Mouse (Mus musculus) mouse embryonic stem cell (cell line): ENCODE results near the gene Gstp3.

Experiments used
- in situ Hi-C, 2 experiments: fragments of 300-500 bp; cut with MboI; formaldehyde crosslinking; loops; 1 replicate in 1 of 2; 3 replicates in 1 of 2; pipeline ENCODE4 v1.14.3; 2019 to 2020; ENCODE audit warnings: low sequenced_read_pairs in 2 of 2, low pct_unique_long_range_greater_than_20kb in 1 of 2, mixed read lengths in 1 of 2; ENCODE audit not compliant: unreplicated experiment in 1 of 2

Gstp3 gene

DNA sequence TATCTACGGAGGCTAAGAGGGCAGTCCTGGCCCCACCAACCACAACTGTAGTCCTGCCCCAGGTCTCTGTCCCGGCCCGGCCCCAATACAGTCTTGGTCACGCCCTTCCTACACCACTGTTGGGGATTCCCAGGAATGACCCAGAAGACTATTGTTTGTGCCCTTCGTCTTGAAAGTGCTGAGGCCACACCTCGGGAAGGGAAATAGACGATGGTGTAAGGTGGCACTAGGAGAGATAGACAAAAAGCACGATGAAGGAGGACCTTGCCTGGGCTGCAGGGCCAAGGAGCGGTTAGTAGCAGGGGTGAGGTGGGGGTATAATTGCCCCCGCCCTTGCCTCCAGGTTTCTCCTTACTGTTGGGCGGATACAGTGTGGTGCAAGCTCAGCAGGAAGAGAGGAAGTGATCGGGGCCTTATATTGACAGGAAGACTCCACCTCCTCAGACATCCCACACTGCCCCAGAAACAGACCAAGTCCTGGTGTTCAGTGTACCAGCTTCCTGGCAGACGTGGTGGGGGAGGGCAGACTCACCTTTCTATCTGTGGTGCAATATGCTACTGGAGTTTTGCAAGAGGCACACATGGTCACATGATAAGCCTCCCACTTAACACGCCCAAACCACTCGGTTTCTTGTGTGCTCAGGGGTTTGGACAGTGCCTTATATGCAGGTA is at the start of gene Gstp3:
TSS of gene Gstp3 (minus strand) at position 501 of the 672 bp plus-strand sequence.
- in situ Hi-C loops: no loop called here

DNA sequence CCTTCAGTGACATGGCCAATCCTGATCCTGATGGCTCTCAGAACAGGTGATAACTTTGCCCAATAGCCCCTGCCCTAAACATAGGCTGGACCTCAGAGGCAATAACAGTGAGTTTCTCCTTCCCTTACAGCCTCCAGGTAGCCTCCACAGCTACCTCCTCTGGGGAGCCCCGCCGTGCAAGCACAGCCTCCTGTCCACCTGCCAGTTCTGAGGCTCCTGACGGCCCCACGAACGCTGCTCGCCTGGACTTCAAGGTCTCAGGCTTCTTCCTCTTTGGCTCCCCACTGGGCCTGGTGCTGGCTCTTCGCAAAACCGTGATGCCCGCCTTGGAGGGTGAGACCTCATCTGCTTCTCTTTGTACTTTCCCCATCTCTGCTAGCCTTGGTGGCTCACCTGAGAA is 49.2 kb upstream of the Gstp3 start:
- in situ Hi-C loops: no loop called here

DNA sequence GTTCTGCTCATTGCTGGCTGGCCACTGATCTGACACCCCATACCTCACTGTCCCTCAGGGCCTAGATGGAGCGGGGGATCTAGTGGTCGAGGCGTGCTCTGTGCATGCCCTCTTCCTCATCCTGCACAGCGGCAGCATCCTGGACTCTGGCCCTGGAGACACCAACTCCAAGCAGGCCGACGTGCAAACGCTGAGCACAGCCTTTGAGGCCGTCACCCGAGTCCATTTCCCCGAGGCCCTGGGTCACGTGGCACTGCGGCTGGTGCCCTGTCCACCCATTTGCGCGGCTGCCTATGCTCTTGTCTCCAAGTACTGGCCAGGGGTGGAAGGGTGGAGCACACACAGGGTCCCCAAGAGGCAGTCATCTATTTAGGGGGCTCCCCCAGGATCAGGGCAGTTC is 47.3 kb upstream of the Gstp3 start:
- in situ Hi-C loops: no loop called here

DNA sequence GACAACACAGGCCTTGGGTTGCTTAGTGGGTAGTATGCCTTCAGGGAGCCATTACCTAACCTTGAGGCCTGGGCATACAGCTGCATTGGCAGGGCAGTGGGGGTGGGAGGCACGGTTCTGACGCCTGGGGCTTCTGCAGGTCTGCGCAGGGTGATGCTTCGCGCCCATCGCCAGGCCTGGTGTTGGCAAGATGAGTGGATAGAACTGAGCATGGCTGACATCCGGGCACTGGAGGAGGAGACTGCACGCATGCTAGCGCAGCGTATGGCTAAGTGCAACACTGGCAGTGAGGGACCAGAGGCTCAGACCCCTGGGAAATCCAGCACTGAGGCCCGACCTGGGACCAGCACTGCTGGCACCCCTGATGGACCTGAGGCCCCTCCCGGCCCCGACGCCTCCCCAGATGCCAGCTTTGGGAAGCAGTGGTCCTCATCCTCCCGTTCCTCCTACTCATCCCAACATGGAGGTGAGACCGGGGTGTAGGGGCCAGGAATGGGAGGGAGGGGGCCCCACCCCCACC is 45.4 kb upstream of the Gstp3 start:
- in situ Hi-C loops: no loop called here

DNA sequence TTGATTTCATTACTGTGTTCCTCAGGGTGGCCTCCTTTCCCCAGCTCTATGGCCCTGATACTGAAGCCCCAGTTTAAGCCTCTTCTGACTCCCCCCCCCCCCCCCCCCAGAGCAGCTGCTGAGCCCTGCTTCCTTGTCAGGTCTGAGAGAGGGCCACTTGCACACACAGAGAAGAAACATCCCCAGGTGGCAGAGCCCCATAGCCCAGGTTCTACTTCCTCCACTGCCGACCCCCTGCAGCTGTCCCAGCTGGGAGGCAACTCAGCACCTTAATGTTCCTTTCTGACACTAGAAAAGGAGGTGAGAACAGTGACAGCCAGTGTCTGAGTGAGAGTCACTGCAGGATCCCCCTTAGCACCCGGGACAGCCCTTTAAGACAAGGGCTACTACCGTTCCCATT is 44.4 kb upstream of the Gstp3 start:
- in situ Hi-C loops: no loop called here

DNA sequence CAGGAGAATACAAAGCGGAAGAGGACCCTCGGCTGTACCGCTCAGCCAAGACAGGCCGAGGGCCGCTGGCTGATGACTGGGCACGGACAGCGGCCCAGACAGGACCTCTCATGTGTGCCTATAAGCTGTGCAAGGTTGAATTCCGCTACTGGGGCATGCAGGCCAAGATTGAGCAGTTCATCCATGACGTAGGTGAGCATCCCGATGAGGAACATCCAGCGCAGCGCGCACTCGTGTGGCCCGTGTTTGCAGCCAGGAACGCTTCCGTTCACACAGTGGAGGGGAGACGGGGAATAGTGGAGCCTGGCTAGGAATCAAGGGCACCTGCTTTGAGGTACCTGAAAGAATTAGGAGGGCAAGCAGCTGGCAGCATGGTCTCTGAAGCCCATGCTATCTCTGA is 43.9 kb upstream of the Gstp3 start:
- in situ Hi-C loops: no loop called here

DNA sequence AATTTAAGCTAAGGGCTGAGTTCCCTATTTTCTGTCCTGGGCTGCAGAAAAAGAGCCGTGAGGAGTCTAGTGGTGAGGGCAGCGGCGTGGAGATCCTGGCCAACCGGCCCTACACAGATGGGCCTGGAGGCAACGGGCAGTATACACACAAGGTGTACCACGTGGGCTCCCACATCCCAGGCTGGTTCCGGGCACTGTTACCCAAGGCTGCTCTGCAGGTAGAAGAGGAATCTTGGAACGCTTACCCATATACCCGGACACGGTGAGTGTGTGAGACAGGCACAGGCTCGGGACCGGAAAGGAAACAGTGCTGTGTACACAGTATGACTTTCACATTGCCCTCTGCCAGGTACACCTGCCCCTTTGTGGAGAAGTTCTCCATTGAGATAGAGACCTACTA is 43.3 kb upstream of the Gstp3 start:
- in situ Hi-C loops: no loop called here

DNA sequence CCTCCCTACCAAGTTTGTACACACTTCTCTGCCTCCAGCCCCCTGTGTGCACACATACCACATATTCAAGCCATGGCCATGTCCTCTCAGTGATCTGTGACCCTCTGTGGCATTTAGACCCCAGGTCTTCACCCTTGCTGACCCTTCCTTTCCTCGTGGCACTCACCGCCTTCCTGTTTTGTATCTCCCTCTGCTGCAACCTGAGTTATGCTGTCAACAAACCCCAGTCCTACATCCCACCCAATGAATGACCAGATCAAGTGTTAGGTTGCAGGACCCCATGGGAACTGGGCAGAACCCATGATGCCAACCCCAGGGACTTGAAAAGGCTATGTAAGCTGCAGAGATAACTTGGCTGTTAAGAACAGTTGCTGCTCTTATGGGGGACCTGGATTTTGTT is 42.7 kb upstream of the Gstp3 start:
- in situ Hi-C loops: no loop called here

DNA sequence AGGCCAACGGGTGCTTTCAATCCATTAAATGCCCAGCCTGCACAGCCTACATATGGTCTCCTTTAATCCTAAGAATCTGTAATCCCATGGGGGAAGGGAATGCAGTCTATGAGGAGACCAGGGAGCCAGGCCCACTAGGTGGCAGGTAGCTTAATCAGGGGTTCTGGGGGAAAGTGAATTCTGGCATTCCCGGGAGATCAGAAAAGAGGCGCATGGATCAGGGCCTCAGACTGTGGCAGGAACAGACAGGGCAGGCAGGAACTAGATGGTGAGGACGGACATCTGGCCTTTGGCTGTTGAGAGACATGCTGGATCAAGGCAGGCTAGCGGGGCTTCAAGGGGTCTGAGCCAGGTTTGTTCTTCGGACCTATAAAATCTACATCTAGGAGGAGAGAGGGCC is 42.1 kb upstream of the Gstp3 start:
- in situ Hi-C loops: no loop called here

DNA sequence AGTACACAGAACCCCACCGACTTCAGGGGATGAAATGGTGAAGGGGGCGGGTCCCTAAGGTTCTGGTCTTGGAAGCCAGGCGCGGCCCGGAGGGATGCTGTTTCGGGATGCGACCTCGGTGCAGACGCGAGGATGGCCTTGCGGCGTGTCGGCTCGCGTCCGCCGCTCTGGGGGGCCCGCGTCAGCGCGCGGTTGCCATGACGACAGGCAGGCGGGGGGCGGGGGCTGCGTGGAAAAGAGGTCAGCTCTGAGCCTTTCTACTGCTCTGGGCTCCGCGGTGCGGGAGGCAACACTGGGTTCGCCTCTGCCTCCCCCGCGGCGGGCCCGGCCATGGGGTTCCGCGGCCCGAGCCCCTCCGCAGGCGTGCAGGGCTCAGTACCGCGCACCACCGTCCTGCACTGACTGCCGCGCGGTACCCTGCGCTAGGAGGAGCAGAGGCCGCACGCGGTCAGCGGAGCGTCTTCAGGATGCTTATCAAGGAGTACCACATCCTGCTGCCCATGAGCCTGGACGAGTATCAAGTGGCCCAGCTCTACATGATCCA is 41.4 kb upstream of the Gstp3 start:
- in situ Hi-C loops: no loop called here

DNA sequence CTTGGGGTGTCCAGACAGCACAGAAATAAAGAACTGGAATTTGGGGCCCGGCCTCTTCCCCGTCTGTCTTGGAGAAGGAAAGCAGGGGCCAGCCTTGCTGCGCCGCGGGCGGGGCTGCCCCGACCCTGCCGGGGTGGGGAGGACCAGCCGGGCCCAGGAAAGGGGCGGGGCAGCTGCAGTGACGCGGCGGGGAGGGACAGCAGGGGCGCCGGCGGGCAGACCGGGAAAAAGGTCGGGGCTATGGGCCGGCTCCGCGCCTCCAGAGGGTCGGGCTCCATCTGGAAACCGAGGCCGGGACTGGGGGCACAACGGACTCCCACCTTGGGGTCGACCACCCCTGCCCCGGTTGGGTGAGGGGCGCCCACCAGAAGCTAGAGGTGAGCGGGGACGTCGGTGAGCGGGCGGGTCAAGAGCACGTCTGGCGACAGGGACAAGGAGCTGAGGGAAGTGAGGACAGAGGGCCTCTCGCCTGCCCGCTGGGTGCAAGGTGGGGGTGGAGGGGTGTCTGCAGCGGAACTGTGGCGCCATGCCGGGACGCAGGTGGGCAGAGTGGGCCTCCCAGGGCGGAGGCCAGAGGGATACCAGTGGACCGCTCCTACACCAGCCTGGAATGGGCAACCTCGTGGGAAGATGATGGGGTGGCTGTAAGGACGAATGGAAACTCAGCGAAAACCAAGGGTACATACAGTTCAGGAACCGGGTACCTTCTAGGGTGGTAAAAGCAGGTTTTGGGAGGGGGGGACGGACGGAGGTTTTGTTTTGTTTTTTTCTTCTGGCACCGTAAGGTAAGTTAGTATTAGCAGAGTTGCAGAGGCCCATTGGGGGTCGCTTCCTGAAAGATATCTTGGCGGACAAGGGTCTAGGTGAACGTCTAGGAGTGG is 40.7 kb upstream of the Gstp3 start, which contains the start of gene Pitpnm1:
TSS of gene Pitpnm1 (plus strand) at position 162 of the 881 bp plus-strand sequence.
- in situ Hi-C loops: no loop called here

DNA sequence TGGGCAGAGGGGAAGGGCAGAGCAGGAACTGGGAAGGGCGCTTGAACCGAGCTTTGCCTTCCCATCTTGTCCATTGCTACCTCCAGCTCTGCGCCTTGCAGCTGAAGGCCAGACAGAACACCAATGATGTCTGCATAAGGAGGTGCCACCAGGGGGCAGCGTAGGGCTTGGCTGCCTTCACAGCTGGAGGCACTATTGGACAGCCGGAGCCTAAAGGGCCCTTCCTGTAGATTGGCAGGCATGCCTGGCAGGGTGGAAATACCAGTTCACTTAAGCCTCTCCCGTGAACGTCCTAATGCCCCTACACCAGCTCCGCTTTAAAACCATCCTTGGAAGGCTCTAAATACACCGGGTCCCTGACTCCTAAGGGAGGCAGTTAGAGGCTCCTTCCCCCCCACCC is 39.7 kb upstream of the Gstp3 start:
- in situ Hi-C loops: no loop called here

DNA sequence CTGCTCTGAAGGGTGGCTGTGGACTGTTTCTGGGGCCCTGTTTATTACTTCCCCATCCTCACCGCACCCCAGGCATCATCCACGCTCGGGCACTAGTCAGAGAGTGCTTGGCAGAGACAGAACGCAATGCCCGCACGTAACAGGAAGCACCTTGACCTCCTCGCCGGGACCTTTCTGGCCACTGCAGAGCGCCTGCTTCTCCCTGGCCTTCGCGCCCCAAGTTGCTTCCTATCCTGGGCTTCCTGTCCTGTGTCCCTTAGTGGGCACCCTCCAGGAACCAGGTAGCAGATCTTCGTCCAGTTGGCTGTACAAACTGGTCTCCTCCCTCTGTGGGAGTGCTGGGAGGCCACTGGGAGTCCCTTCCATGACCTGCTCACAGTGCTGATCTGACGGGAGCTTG is 39.1 kb upstream of the Gstp3 start:
- in situ Hi-C loops: no loop called here

DNA sequence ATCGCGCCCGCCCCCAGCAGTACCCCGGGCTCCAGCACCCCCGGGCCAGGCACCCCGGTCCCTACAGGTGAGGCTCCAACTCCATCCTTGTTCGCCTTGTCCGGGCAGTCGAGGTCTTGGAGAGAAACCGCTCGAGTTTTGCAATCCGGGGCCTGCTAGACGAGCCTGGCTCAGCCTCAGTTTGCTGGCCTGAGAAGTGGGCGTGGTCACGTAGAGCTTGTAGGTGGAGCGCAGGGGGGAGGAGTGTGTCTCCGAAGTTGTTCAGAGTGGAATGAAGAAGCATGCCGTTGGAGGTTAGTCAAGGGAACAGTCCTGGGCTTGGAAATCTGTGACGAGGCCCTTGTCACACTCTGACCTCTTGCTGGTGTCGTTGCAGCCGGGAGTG is 38.1 kb upstream of the Gstp3 start:
- in situ Hi-C loops: no loop called here

DNA sequence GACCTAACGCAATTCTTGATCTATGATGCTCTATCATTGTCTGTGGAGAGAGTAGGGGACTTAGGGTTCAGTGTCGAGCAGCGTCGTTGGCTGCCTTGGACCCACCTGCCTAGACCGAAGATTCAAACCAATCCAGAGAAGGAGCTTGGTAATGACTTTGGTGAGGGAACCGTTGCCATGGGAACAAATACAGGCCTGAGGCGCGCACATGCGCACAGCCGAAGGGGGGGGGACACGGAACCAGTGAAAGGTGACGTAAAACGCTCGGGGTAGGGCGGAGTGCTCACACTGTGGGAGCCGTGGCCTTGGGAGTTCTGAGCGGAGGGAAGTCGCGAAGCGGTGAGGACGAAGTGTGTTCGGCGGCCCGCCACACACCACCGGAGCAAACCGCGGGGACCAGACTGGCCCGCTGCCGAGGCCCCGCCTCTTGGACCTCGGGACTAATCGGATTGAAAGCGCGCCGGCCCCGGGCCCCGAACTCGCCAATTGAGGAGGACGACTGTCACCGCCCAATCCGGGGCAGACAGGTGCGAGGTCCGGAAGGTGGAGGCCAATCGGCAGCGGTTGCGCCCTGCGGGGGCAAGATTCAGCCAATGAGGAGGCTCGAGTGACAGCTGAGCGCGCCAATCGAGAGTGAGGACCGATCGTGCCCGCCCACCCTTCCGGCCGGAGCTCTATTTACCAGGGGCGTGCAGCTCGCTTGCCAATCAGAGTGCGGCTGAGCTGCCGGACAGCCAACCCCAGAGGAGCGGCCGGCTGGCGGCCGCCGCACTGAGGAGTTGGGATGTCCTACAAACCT is 37.5 kb upstream of the Gstp3 start, which contains the start of gene Cdk2ap2:
TSS of gene Cdk2ap2 (plus strand) at position 541 of the 799 bp plus-strand sequence.
- in situ Hi-C loops: no loop called here

DNA sequence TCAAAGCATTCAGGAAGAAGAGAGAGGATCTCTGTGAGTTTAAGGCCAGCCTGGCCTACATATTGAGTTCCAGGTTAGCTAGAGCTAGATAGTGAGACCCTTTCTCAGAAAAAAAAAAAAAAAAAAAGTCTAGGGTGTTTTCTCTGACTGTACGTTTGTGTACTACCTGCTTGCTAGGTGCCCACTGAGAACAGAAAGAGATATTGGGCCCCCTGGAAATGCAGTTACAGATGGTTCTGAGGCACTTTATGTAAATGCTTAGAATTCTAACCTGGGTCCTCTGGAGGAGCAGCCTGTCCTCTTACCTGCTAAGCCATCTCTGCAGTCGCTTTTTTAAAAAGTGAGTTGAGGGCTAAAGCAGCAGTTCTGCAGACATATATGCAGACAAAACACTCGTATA is 36.4 kb upstream of the Gstp3 start:
- in situ Hi-C loops: no loop called here

DNA sequence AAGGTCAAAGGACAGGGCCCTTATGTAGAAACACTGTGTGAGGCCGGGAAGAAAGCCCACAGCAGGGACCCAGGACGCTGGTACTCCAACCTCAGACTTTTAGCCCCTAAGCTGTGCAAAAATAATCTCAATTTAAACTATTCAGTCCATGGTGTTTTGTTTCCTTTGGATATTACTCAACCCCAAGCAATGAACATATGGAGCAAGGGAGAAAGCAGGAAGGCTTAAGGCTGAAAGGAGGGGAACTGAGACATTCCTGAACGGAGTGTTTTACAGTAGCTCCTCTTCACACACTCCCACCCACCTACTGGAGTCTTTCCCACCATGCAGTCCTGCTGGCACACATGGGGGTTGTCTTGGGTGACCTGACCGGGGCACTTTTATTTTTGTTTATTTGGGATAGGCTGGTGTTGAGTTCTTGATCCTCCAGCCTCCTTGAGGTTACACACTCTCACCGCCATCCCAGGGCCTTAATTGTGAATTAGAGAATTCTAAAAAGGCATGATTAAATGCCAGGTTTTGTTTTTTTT is 35.5 kb upstream of the Gstp3 start:
- in situ Hi-C loops: no loop called here

DNA sequence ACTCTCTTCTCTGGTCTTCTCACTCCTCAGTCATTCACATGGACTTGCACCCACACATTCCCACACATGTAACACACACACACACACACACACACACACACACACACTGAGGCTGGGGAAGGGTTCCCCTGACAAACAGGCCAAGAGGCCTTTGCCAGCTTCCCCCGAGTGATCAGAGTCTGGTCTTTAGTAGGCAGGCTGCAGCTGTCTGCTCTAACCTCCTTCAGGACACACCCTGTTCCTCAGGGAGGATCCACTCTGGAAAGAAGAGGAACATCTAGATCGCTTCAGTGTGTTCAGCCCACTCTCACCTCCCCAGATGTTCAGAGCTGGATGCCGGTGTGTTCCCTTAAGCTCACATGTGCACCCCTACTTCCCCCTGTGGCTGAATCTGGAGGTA is 35.0 kb upstream of the Gstp3 start:
- in situ Hi-C loops: no loop called here
